Mouse (Mus musculus): ENCODE measurements around the gene Brdt. TPM values are rescaled to one million over a fixed set of nuclear protein-coding genes. Genes with fewer than 3 reads are reported as not detected.

Brdt gene
- total RNA-seq, 1 experiment, result 2.2 TPM

GRCm38 (mm10) chr5:107359395-107360053, 28.6 kb downstream of the Brdt start:
- TF ChIP-seq CHD2 (IDR thresholded peaks at IDR 0.05; ENCODE audit: low read depth, low read length), result no peak
- no peak for TF ChIP-seq HCFC1 (IDR thresholded peaks at IDR 0.05; ENCODE audit: borderline replicate concordance, insufficient read depth, low read length)
- TF ChIP-seq ZC3H11A (IDR thresholded peaks at IDR 0.05; ENCODE audit: borderline replicate concordance, low read depth, low read length), result no peak
- TF ChIP-seq MAFK (IDR thresholded peaks at IDR 0.05; ENCODE audit: insufficient read depth, low read depth, low read length), result no peak
- TF ChIP-seq ZNF384 (IDR thresholded peaks at IDR 0.05; ENCODE audit: low read depth, low read length), result peak; percentile 74
- H3K27ac ChIP-seq (ENCODE audit: insufficient read depth, low read depth, low read length, poor library complexity, severe bottlenecking), result no peak overlapping the region
- in situ Hi-C loops (cut with MboI; ENCODE audit: low sequenced_read_pairs in 2 of 2, unreplicated experiment in 2 of 2), result no loop called here
- DNase-seq (ENCODE audit: low read depth, low spot score), result peak; percentile 88
- H3K9me3 ChIP-seq (ENCODE audit: control insufficient read depth, insufficient read depth, low read depth, low read length), result no peaks in the 10 kb centered on the region
- H3K4me3 ChIP-seq (ENCODE audit: insufficient read depth in 1 of 2, low read depth in 1 of 2, low read length in 2 of 2, poor library complexity in 1 of 2, severe bottlenecking in 1 of 2), result peak overlapping the region; percentile 77
- H3K4me1 ChIP-seq (ENCODE audit: control insufficient read depth in 2 of 2, insufficient read depth in 2 of 2, low read length in 2 of 2, poor library complexity in 1 of 2), result no peaks in the 10 kb centered on the region
- no peaks in the 10 kb centered on the region for H3K36me3 ChIP-seq (ENCODE audit: control insufficient read depth, insufficient read depth, low read length, poor library complexity, severe bottlenecking)
- no peak overlapping the region for H3K9ac ChIP-seq (ENCODE audit: insufficient read depth, low read depth, low read length, poor library complexity, severe bottlenecking)

- Histone ChIP-seq H3K9me3 (ENCODE audit: control insufficient read depth, insufficient read depth, low read depth, low read length) (no peaks in the 10 kb centered on the region), H3K4me1 (ENCODE audit: control insufficient read depth in 2 of 2, insufficient read depth in 2 of 2, low read length in 2 of 2, poor library complexity in 1 of 2) (no peaks in the 10 kb centered on the region), H3K9ac (ENCODE audit: insufficient read depth, low read depth, low read length, poor library complexity, severe bottlenecking) (no peak overlapping the region), H3K36me3 (ENCODE audit: control insufficient read depth, insufficient read depth, low read length, poor library complexity, severe bottlenecking) (no peaks in the 10 kb centered on the region), H3K27ac (ENCODE audit: insufficient read depth, low read depth, low read length, poor library complexity, severe bottlenecking) (no peak overlapping the region), H3K4me3 (ENCODE audit: insufficient read depth in 1 of 2, low read depth in 1 of 2, low read length in 2 of 2, poor library complexity in 1 of 2, severe bottlenecking in 1 of 2) (peak overlapping the region; percentile 77)
- in situ Hi-C loops (cut with MboI; ENCODE audit: low sequenced_read_pairs in 2 of 2, unreplicated experiment in 2 of 2), result no loop called here
- TF ChIP-seq ZNF384 (IDR thresholded peaks at IDR 0.05; ENCODE audit: low read depth, low read length) (no peak), MAFK (IDR thresholded peaks at IDR 0.05; ENCODE audit: insufficient read depth, low read depth, low read length) (no peak), HCFC1 (IDR thresholded peaks at IDR 0.05; ENCODE audit: borderline replicate concordance, insufficient read depth, low read length) (no peak), CHD2 (IDR thresholded peaks at IDR 0.05; ENCODE audit: low read depth, low read length) (no peak), ZC3H11A (IDR thresholded peaks at IDR 0.05; ENCODE audit: borderline replicate concordance, low read depth, low read length) (no peak)
- DNase-seq (ENCODE audit: low read depth, low spot score), result no peak
These were observed 29.2 kb downstream of the Brdt start for GRCm38 (mm10) chr5:107360054-107360730.

- Histone ChIP-seq H3K4me1 (ENCODE audit: control insufficient read depth in 2 of 2, insufficient read depth in 2 of 2, low read length in 2 of 2, poor library complexity in 1 of 2) (no peaks in the 10 kb centered on the region; a peak in 1 of 4 replicates), H3K9ac (ENCODE audit: insufficient read depth, low read depth, low read length, poor library complexity, severe bottlenecking) (no peak overlapping the region), H3K27ac (ENCODE audit: insufficient read depth, low read depth, low read length, poor library complexity, severe bottlenecking) (no peak overlapping the region), H3K4me3 (ENCODE audit: insufficient read depth in 1 of 2, low read depth in 1 of 2, low read length in 2 of 2, poor library complexity in 1 of 2, severe bottlenecking in 1 of 2) (no peak overlapping the region), H3K36me3 (ENCODE audit: control insufficient read depth, insufficient read depth, low read length, poor library complexity, severe bottlenecking) (no peaks in the 10 kb centered on the region), H3K9me3 (ENCODE audit: control insufficient read depth, insufficient read depth, low read depth, low read length) (no peaks in the 10 kb centered on the region)
- no peak for DNase-seq (ENCODE audit: low read depth, low spot score)
- TF ChIP-seq MAFK (IDR thresholded peaks at IDR 0.05; ENCODE audit: insufficient read depth, low read depth, low read length), result no peak
- no peak for TF ChIP-seq HCFC1 (IDR thresholded peaks at IDR 0.05; ENCODE audit: borderline replicate concordance, insufficient read depth, low read length)
- no peak for TF ChIP-seq ZC3H11A (IDR thresholded peaks at IDR 0.05; ENCODE audit: borderline replicate concordance, low read depth, low read length)
- TF ChIP-seq CHD2 (IDR thresholded peaks at IDR 0.05; ENCODE audit: low read depth, low read length), result no peak
- no peak for TF ChIP-seq ZNF384 (IDR thresholded peaks at IDR 0.05; ENCODE audit: low read depth, low read length)
- in situ Hi-C loops (cut with MboI; ENCODE audit: low sequenced_read_pairs in 2 of 2, unreplicated experiment in 2 of 2), result no loop called here
These were observed 39.1 kb downstream of the Brdt start for GRCm38 (mm10) chr5:107370040-107370439.

- H3K9ac ChIP-seq (ENCODE audit: insufficient read depth, low read depth, low read length, poor library complexity, severe bottlenecking), result no peak overlapping the region
- no peak for TF ChIP-seq MAFK (IDR thresholded peaks at IDR 0.05; ENCODE audit: insufficient read depth, low read depth, low read length)
- TF ChIP-seq ZNF384 (IDR thresholded peaks at IDR 0.05; ENCODE audit: low read depth, low read length), result no peak
- TF ChIP-seq HCFC1 (IDR thresholded peaks at IDR 0.05; ENCODE audit: borderline replicate concordance, insufficient read depth, low read length), result no peak
- TF ChIP-seq CHD2 (IDR thresholded peaks at IDR 0.05; ENCODE audit: low read depth, low read length), result no peak
- TF ChIP-seq ZC3H11A (IDR thresholded peaks at IDR 0.05; ENCODE audit: borderline replicate concordance, low read depth, low read length), result no peak
- H3K4me3 ChIP-seq (ENCODE audit: insufficient read depth in 1 of 2, low read depth in 1 of 2, low read length in 2 of 2, poor library complexity in 1 of 2, severe bottlenecking in 1 of 2), result no peak overlapping the region
- DNase-seq (ENCODE audit: low read depth, low spot score), result no peak
- no peaks in the 10 kb centered on the region for H3K36me3 ChIP-seq (ENCODE audit: control insufficient read depth, insufficient read depth, low read length, poor library complexity, severe bottlenecking)
- in situ Hi-C loops (cut with MboI; ENCODE audit: low sequenced_read_pairs in 2 of 2, unreplicated experiment in 2 of 2), result no loop called here
- no peaks in the 10 kb centered on the region for H3K9me3 ChIP-seq (ENCODE audit: control insufficient read depth, insufficient read depth, low read depth, low read length)
- no peak overlapping the region for H3K27ac ChIP-seq (ENCODE audit: insufficient read depth, low read depth, low read length, poor library complexity, severe bottlenecking)
- no peaks in the 10 kb centered on the region; a peak in 1 of 4 replicates for H3K4me1 ChIP-seq (ENCODE audit: control insufficient read depth in 2 of 2, insufficient read depth in 2 of 2, low read length in 2 of 2, poor library complexity in 1 of 2)
These were observed 40.4 kb downstream of the Brdt start for GRCm38 (mm10) chr5:107371335-107371734.

Measured in ES-E14 (cell line).